Mouse (Mus musculus): ENCODE data around the gene AI661453. TPM values are rescaled to one million over a fixed set of nuclear protein-coding genes. Genes with fewer than 3 reads are reported as not detected.
A peak's percentile ranks its signal among the peaks of the same experiment; 100 is the strongest.

The AI661453 gene
- total RNA-seq, 1 experiment, result 2.2 TPM

DNA sequence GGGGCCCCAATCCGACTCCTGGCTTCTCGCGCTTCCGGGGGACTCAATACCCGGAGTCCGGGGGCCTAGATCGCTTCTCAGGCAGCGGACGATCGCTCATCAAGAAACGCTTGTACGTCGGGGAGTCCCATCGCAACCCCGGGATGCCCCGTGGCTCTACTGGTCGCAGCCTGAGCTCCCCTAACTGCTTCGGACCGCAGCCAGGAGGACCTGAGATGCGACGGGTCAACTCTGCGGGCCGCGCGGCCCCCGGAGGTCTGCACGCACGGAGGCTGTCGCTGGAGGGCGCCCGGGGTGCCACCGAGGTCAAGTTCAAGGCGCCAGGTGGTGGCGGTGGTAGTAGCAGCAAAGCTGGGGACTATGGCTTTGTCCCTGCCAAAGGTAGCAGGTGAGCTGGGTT lies 32.1 kb downstream of the AI661453 start:
- Histone ChIP-seq H3K4me3 (ENCODE audit: insufficient read depth in 1 of 2, low read depth in 1 of 2, low read length in 2 of 2, poor library complexity in 1 of 2, severe bottlenecking in 1 of 2) (peak overlapping the region; percentile 67 to 68), H3K9me3 (ENCODE audit: control insufficient read depth, insufficient read depth, low read depth, low read length) (no peaks in the 10 kb centered on the region), H3K27ac (ENCODE audit: insufficient read depth, low read depth, low read length, poor library complexity, severe bottlenecking) (no peak overlapping the region), H3K36me3 (ENCODE audit: control insufficient read depth, insufficient read depth, low read length, poor library complexity, severe bottlenecking) (peaks cover 4% of the 10 kb centered on the region; the same call in 1 of the 2 replicates), H3K4me1 (ENCODE audit: control insufficient read depth in 2 of 2, insufficient read depth in 2 of 2, low read length in 2 of 2, poor library complexity in 1 of 2) (peaks cover 3 to 36% of the 10 kb centered on the region in 2 experiments; a peak in 3 of 4 replicates), H3K9ac (ENCODE audit: insufficient read depth, low read depth, low read length, poor library complexity, severe bottlenecking) (peak overlapping the region; percentile 59)
- DNase-seq (ENCODE audit: low read depth, low spot score), result no peak
- TF ChIP-seq HCFC1 (IDR thresholded peaks at IDR 0.05; ENCODE audit: borderline replicate concordance, insufficient read depth, low read length) (no peak), MAFK (IDR thresholded peaks at IDR 0.05; ENCODE audit: insufficient read depth, low read depth, low read length) (no peak), CHD2 (IDR thresholded peaks at IDR 0.05; ENCODE audit: low read depth, low read length) (no peak), ZNF384 (IDR thresholded peaks at IDR 0.05; ENCODE audit: low read depth, low read length) (no peak), ZC3H11A (IDR thresholded peaks at IDR 0.05; ENCODE audit: borderline replicate concordance, low read depth, low read length) (no peak)
- in situ Hi-C loops (cut with MboI; ENCODE audit: low sequenced_read_pairs in 2 of 2, unreplicated experiment in 2 of 2), result no loop called here

GRCm38 (mm10) chr17:47469642-47470041 lies 33.2 kb downstream of the AI661453 start:
- TF ChIP-seq MAFK (IDR thresholded peaks at IDR 0.05; ENCODE audit: insufficient read depth, low read depth, low read length), result no peak
- TF ChIP-seq ZNF384 (IDR thresholded peaks at IDR 0.05; ENCODE audit: low read depth, low read length), result no peak
- no peak for TF ChIP-seq HCFC1 (IDR thresholded peaks at IDR 0.05; ENCODE audit: borderline replicate concordance, insufficient read depth, low read length)
- no peak for TF ChIP-seq CHD2 (IDR thresholded peaks at IDR 0.05; ENCODE audit: low read depth, low read length)
- TF ChIP-seq ZC3H11A (IDR thresholded peaks at IDR 0.05; ENCODE audit: borderline replicate concordance, low read depth, low read length), result no peak
- no peak overlapping the region for H3K4me3 ChIP-seq (ENCODE audit: insufficient read depth in 1 of 2, low read depth in 1 of 2, low read length in 2 of 2, poor library complexity in 1 of 2, severe bottlenecking in 1 of 2)
- no peak overlapping the region for H3K9ac ChIP-seq (ENCODE audit: insufficient read depth, low read depth, low read length, poor library complexity, severe bottlenecking)
- H3K36me3 ChIP-seq (ENCODE audit: control insufficient read depth, insufficient read depth, low read length, poor library complexity, severe bottlenecking), result peaks cover 4% of the 10 kb centered on the region; the same call in 1 of the 2 replicates
- no peak overlapping the region for H3K27ac ChIP-seq (ENCODE audit: insufficient read depth, low read depth, low read length, poor library complexity, severe bottlenecking)
- no peak for DNase-seq (ENCODE audit: low read depth, low spot score)
- no peaks in the 10 kb centered on the region for H3K9me3 ChIP-seq (ENCODE audit: control insufficient read depth, insufficient read depth, low read depth, low read length)
- peaks cover 3 to 36% of the 10 kb centered on the region in 2 experiments; a peak in 3 of 4 replicates for H3K4me1 ChIP-seq (ENCODE audit: control insufficient read depth in 2 of 2, insufficient read depth in 2 of 2, low read length in 2 of 2, poor library complexity in 1 of 2)
- in situ Hi-C loops (cut with MboI; ENCODE audit: low sequenced_read_pairs in 2 of 2, unreplicated experiment in 2 of 2), result no loop called here

GRCm38 (mm10) chr17:47470121-47470520 lies 33.7 kb downstream of the AI661453 start:
- Histone ChIP-seq H3K36me3 (ENCODE audit: control insufficient read depth, insufficient read depth, low read length, poor library complexity, severe bottlenecking) (peaks cover 4% of the 10 kb centered on the region; the same call in 1 of the 2 replicates), H3K27ac (ENCODE audit: insufficient read depth, low read depth, low read length, poor library complexity, severe bottlenecking) (no peak overlapping the region), H3K4me3 (ENCODE audit: insufficient read depth in 1 of 2, low read depth in 1 of 2, low read length in 2 of 2, poor library complexity in 1 of 2, severe bottlenecking in 1 of 2) (no peak overlapping the region), H3K9me3 (ENCODE audit: control insufficient read depth, insufficient read depth, low read depth, low read length) (no peaks in the 10 kb centered on the region), H3K9ac (ENCODE audit: insufficient read depth, low read depth, low read length, poor library complexity, severe bottlenecking) (no peak overlapping the region), H3K4me1 (ENCODE audit: control insufficient read depth in 2 of 2, insufficient read depth in 2 of 2, low read length in 2 of 2, poor library complexity in 1 of 2) (peaks cover 3 to 33% of the 10 kb centered on the region in 2 experiments; a peak in 3 of 4 replicates)
- no peak for DNase-seq (ENCODE audit: low read depth, low spot score)
- TF ChIP-seq ZC3H11A (IDR thresholded peaks at IDR 0.05; ENCODE audit: borderline replicate concordance, low read depth, low read length) (no peak), CHD2 (IDR thresholded peaks at IDR 0.05; ENCODE audit: low read depth, low read length) (no peak), HCFC1 (IDR thresholded peaks at IDR 0.05; ENCODE audit: borderline replicate concordance, insufficient read depth, low read length) (no peak), ZNF384 (IDR thresholded peaks at IDR 0.05; ENCODE audit: low read depth, low read length) (no peak), MAFK (IDR thresholded peaks at IDR 0.05; ENCODE audit: insufficient read depth, low read depth, low read length) (no peak)
- in situ Hi-C loops (cut with MboI; ENCODE audit: low sequenced_read_pairs in 2 of 2, unreplicated experiment in 2 of 2), result no loop called here

- no peak overlapping the region for H3K27ac ChIP-seq (ENCODE audit: insufficient read depth, low read depth, low read length, poor library complexity, severe bottlenecking)
- H3K36me3 ChIP-seq (ENCODE audit: control insufficient read depth, insufficient read depth, low read length, poor library complexity, severe bottlenecking), result peaks cover 4% of the 10 kb centered on the region; the same call in 1 of the 2 replicates
- H3K9me3 ChIP-seq (ENCODE audit: control insufficient read depth, insufficient read depth, low read depth, low read length), result no peaks in the 10 kb centered on the region
- DNase-seq (ENCODE audit: low read depth, low spot score), result no peak
- H3K9ac ChIP-seq (ENCODE audit: insufficient read depth, low read depth, low read length, poor library complexity, severe bottlenecking), result no peak overlapping the region
- no peak overlapping the region for H3K4me3 ChIP-seq (ENCODE audit: insufficient read depth in 1 of 2, low read depth in 1 of 2, low read length in 2 of 2, poor library complexity in 1 of 2, severe bottlenecking in 1 of 2)
- peaks cover 3 to 33% of the 10 kb centered on the region in 2 experiments; a peak in 3 of 4 replicates for H3K4me1 ChIP-seq (ENCODE audit: control insufficient read depth in 2 of 2, insufficient read depth in 2 of 2, low read length in 2 of 2, poor library complexity in 1 of 2)
- TF ChIP-seq ZC3H11A (IDR thresholded peaks at IDR 0.05; ENCODE audit: borderline replicate concordance, low read depth, low read length) (no peak), CHD2 (IDR thresholded peaks at IDR 0.05; ENCODE audit: low read depth, low read length) (no peak)
- in situ Hi-C loops (cut with MboI; ENCODE audit: low sequenced_read_pairs in 2 of 2, unreplicated experiment in 2 of 2), result no loop called here
These were observed 34.3 kb downstream of the AI661453 start for GRCm38 (mm10) chr17:47470686-47471085.
